Mouse (Mus musculus): ENCODE data around the gene Trak2.
"Not testable (repeated sequence)": the region's sequence is repeated elsewhere in the genome, so short reads cannot be mapped to it uniquely, and the experiment has no call there.

Trak2 gene

GRCm38 (mm10) chr1:58953686-58954434 lies 19.4 kb downstream of the Trak2 start:
- DNase-seq: no peak

GRCm38 (mm10) chr1:58952997-58953396 lies 20.2 kb downstream of the Trak2 start:
- DNase-seq: no peak

GRCm38 (mm10) chr1:58952526-58952925 lies 20.7 kb downstream of the Trak2 start:
- DNase-seq: no peak

GRCm38 (mm10) chr1:58951841-58952240 lies 21.4 kb downstream of the Trak2 start:
- DNase-seq: no peak

GRCm38 (mm10) chr1:58950899-58951648 lies 22.2 kb downstream of the Trak2 start:
- DNase-seq: no peak

GRCm38 (mm10) chr1:58949561-58950106 lies 23.6 kb downstream of the Trak2 start:
- no peak for DNase-seq

DNA sequence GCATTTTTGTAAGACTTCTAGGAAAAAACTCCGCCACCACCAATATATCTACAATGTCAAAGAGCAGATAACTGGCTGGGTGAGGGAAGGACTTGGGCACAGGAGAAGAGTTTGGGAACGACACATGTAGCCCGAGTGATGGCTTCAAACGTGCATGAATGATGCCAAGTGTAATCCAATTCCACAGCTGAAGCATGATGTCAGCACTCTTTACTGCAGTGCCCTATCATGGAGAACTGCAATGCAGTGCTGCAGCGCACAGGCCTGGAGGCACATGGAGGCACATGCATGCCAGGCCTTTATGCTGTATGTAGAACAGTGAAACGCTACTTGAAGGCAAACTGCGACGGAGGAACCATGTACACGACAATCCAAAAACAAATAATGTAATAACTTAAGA lies 26.5 kb downstream of the Trak2 start:
- DNase-seq: no peak

GRCm38 (mm10) chr1:58945960-58946670 lies 27.1 kb downstream of the Trak2 start:
- no peak for DNase-seq

DNA sequence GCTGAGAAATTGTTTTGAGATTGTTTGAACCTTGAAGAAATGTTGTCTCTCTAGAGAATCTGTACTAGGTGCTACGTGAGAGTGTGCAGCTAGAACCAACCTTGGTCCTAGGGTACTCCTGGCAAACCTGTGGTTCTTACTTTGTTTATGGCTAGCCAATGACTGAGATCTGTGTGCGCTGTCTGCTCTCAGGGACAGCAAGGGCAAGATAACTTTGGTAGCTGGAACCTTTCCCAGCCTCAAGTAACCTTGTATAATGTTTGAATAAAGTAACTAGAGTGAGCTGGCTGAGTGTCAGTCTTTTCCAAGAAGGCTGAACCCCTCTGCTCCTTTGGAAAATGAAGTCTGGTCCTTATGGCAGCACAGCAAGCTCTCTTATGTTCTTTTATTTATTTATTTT lies 27.7 kb downstream of the Trak2 start:
- DNase-seq: no peak

DNA sequence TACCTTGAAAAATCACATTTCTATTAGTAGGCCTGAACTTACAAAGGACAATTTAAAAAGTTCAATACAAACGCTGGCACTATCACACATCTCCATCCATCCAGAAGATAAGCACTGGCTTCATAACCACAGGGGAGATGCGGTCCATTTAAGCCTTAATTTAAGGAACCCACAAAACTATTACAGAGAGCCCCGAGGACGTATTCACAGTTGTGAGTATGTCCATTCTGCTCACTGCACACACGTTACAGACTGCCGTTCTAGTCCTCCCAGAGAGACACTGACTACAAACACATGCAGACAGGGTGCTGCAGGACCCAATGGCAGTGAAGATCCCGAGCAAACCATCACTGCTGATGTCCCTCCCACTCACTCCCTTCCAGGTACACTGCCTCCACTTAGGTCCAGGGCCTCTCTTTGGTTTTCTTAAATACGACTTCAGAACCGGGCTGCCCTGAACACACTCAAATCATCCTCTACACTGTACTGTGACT lies 35.6 kb downstream of the Trak2 start:
- DNase-seq: no peak

- no peak for DNase-seq
Observed at GRCm38 (mm10) chr1:58936746-58937605, 36.3 kb downstream of the Trak2 start.

- DNase-seq: no peak
Observed at GRCm38 (mm10) chr1:58926664-58927063, 46.6 kb downstream of the Trak2 start.

GRCm38 (mm10) chr1:58917566-58917965 lies 55.7 kb downstream of the Trak2 start:
- DNase-seq: no peak

GRCm38 (mm10) chr1:58909636-58910272 lies 63.5 kb downstream of the Trak2 start:
- DNase-seq: no peak

DNA sequence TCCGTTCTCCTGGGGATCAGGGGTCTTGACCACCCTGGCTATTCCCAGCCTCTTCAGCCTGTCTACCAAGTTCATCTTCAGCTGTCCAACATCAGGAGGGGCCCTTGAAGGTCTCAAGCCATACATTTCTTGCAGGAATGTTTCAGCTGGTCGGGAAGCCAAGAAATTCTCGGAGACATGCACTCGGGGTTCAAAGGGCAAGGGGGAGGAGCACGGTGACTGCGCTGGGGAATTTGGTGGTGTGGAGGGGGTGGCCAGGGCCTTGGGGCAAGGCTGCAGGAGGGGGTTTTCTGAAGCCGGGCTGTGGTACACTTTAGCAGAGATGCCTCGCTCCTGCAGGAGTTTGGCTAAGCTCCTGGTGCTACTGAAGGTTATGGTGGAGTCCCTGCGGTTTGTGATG lies 69.5 kb downstream of the Trak2 start:
- no peak for DNase-seq

- DNase-seq: not testable (repeated sequence)
Observed at GRCm38 (mm10) chr1:58897561-58897960, 75.7 kb downstream of the Trak2 start.

DNA sequence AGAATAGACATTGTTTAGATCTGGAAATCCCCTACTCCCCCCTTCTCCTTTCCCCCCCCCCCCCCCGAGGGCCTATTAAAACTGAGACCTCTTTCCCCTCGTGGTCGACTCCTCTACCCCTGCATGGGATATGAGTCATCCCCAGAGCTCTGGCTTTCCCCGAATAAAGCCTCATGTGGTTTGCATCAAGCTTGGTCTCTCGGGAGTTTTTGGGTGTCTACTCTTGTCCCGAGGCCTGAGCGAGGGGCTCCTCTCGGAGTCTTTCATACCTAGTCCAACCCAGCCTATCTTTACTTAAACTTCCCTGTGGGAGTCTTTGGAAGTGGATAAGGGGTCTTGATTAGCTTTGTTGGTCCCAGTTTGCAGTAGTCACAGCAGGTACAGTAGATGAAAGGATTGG lies 80.8 kb downstream of the Trak2 start:
- not testable (repeated sequence) for DNase-seq

- DNase-seq: not testable (repeated sequence)
Observed at GRCm38 (mm10) chr1:58891481-58892170, 81.6 kb downstream of the Trak2 start.

DNA sequence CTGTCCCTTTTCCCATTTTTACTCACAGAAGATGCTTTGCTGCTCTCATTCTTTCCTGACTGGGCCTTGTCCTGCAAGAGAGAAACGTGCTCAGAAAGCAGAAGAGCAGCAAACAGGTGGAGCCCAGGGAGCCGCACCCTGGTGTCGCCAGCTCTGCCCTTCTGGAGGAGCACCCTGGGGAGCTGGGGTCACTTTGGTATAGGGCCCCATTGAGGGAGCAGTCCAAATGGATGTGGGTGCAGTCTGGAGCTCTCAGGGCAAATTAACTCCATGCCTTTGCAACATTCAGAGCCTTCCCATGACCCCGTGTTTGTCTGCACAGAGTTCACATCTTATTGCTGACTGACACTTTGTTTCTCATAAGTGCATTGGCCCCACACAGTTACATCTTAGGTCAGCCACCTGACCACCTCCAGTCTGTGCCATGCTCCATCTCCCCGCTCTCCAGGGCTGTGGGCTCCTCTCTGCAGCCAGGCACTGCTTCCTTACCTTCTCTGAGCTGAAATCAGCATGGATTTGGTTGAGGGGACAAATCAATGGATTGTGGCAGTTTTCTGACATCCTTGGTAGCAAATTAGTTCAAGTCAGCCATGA lies 82.4 kb downstream of the Trak2 start:
- not testable (repeated sequence) for DNase-seq

GRCm38 (mm10) chr1:58889826-58890546 lies 83.2 kb downstream of the Trak2 start:
- DNase-seq: no peak
